Mouse (Mus musculus) mouse embryonic stem cell (cell line): ENCODE data around the gene Padi1.

Experiments
- in situ Hi-C, 2 experiments: fragments of 300-500 bp; cut with MboI; formaldehyde crosslinking; loops; 1 replicate in 1 of 2; 3 replicates in 1 of 2; pipeline ENCODE4 v1.14.3; 2019 to 2020; ENCODE audit warnings: low sequenced_read_pairs in 2 of 2, low pct_unique_long_range_greater_than_20kb in 1 of 2, mixed read lengths in 1 of 2; ENCODE audit not compliant: unreplicated experiment in 1 of 2

Gene Padi1

GRCm38 (mm10) chr4:140770433-140770832, 75.1 kb downstream of the Padi1 start:
- in situ Hi-C loops = no loop called here

GRCm38 (mm10) chr4:140768973-140769372, 76.6 kb downstream of the Padi1 start:
- in situ Hi-C loops = no loop called here

- in situ Hi-C loops = no loop called here
These were observed 79.6 kb downstream of the Padi1 start for GRCm38 (mm10) chr4:140765936-140766335.

- in situ Hi-C loops = no loop called here
These were observed 82.4 kb downstream of the Padi1 start for GRCm38 (mm10) chr4:140763158-140763557.
